15 mouse cellular contexts compared by ENCODE assay signal in genomic region chr15:85555799-85556198, GRCm38 (mm10). TPM values are rescaled to one million over a fixed set of nuclear protein-coding genes. Genes with fewer than 3 reads are reported as not detected.
A peak's percentile ranks its signal among the peaks of the same experiment; 100 is the strongest.
DNase-seq lines count a peak whose midpoint lies in the region; ATAC-seq and TF ChIP-seq lines count a peak whose summit lies in the region.
"Had no signal": no experiment of that assay in that cellular context is flagged by ENCODE, and none has a peak within 500 bp of the region (broad histone marks: within the 10 kb centered on the region; RNA-seq: fewer than 3 reads in every experiment).

No protein-coding gene starts in this region.

- TF ChIP-seq CTCF in intestine, postnatal 0 days (IDR thresholded peaks at IDR 0.05; ENCODE audit: low read depth): no peak

- no peak overlapping the region for H3K27ac ChIP-seq in intestine, postnatal 0 days (ENCODE audit: low read depth, low read length)

- no peak overlapping the region for H3K9ac ChIP-seq in intestine, postnatal 0 days (ENCODE audit: low read depth, low read length)

- no peaks in the 10 kb centered on the region for H3K9me3 ChIP-seq in intestine, postnatal 0 days (ENCODE audit: control insufficient read depth)

- H3K36me3 ChIP-seq in intestine, postnatal 0 days (ENCODE audit: control insufficient read depth, insufficient read depth): no peaks in the 10 kb centered on the region

- H3K4me3 ChIP-seq in intestine, postnatal 0 days (ENCODE audit: low read depth, low read length): no peak overlapping the region

- WGBS in intestine, postnatal 0 days: 63% methylated on average over 10 of the region's 10 CpGs

- no peak overlapping the region for H3K4me2 ChIP-seq in intestine, postnatal 0 days (replicated peaks; ENCODE audit: low read depth)

- H3K4me1 ChIP-seq in intestine, postnatal 0 days (replicated peaks; ENCODE audit: control insufficient read depth, insufficient read depth, low read length): no peaks in the 10 kb centered on the region

- ATAC-seq in intestine, postnatal 0 days: no peak

- no peaks in the 10 kb centered on the region for H3K27me3 ChIP-seq in intestine, postnatal 0 days (replicated peaks; ENCODE audit: control insufficient read depth, insufficient read depth, low read length)

- DNase-seq in heart, postnatal 4 days: peak; percentile 22
- no peak for DNase-seq in heart, adult 11 months
- DNase-seq in ovary, adult 18-20 months (ENCODE audit: low spot score): peak; percentile 15
- no peak for DNase-seq in ovary, postnatal 14 days (ENCODE audit: low spot score)
- DNase-seq in cerebellum, postnatal 25 days: peak; percentile 40 to 50
- DNase-seq in lung, postnatal 14 days: peak; percentile 33
- no peak for DNase-seq in heart, postnatal 36 days

- intact Hi-C loops in heart, postnatal 36 days (cut with DNase I): no loop called here

RNA-seq across cellular contexts. Expression of gene Wnt7b, which starts 26.5 kb away (rescaled TPM):
- total RNA-seq in heart, postnatal 4 days (2021): under 1 TPM; 0.21 to 0.27 TPM
- polyA plus RNA-seq in intestine, postnatal 0 days (2015; fragmentation: Nextera tagmentation; extraction: Ambion mirVana): 0.14 and 0.27 TPM in 2 replicates
- total RNA-seq in heart, postnatal 36 days (2021): under 1 TPM; 0.11 to 0.25 TPM
- total RNA-seq: hematopoietic stem cell, adult 5-6 weeks; neutrophil, adult 5-6 weeks had no signal

RNA-seq across cellular contexts. Expression of gene 7530416G11Rik, which starts 52.8 kb away (rescaled TPM):
- not detected for total RNA-seq in heart, postnatal 4 days (2021)
- not detected in 2 replicates for polyA plus RNA-seq in intestine, postnatal 0 days (2015; fragmentation: Nextera tagmentation; extraction: Ambion mirVana)
- not detected for total RNA-seq in heart, postnatal 36 days (2021)
- total RNA-seq: ES-E14; gastrocnemius, adult 8-10 months; hematopoietic stem cell, adult 5-6 weeks; left cerebral cortex, postnatal 14 days; neutrophil, adult 5-6 weeks had no signal
- polyA plus RNA-seq: embryonic facial prominence, embryonic 11.5 days; urinary bladder, adult 2 months had no signal

Comparison
In these comparisons a context has a peak if more than half of its experiments do, and no peak if none do; other contexts are left out.
1. DNase-seq: peak in heart, postnatal 4 days (single experiment), ovary, adult 18-20 months (single experiment), cerebellum, postnatal 25 days (2 of 2) and lung, postnatal 14 days (single experiment); none in heart, adult 11 months (single experiment), ovary, postnatal 14 days (single experiment) and heart, postnatal 36 days (0 of 2).